Mouse (Mus musculus): ENCODE measurements around the gene Gpr137. TPM values are rescaled to one million over a fixed set of nuclear protein-coding genes. Genes with fewer than 3 reads are reported as not detected.

The Gpr137 gene
- polyA plus RNA-seq (2017; shearing (Covaris generic)): 18.2 TPM

DNA sequence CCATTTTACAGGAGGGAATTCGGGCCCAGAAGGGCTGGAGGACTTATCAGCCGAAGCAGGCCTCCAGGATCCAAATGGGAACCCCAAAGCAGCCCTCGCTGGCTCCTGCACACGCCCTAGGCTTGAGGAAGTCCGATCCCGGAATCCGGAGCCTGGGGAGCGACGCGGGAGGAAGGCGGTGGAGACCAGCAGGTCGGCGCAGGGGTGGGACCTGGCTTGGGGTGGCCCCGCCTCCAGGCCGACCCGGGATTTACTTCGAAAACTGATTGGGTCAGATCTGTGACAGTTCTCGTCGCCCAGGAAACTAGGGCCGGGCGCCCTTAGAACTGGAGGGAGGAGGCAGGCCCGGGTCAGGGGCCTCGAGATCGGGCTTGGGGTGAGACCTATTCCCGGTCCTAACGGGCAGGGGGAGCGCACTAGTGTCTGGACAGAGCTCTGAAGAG is at the start of gene Gpr137:
Gpr137 (minus strand) TSS at position 232 of the 443 bp plus-strand sequence.

DNA sequence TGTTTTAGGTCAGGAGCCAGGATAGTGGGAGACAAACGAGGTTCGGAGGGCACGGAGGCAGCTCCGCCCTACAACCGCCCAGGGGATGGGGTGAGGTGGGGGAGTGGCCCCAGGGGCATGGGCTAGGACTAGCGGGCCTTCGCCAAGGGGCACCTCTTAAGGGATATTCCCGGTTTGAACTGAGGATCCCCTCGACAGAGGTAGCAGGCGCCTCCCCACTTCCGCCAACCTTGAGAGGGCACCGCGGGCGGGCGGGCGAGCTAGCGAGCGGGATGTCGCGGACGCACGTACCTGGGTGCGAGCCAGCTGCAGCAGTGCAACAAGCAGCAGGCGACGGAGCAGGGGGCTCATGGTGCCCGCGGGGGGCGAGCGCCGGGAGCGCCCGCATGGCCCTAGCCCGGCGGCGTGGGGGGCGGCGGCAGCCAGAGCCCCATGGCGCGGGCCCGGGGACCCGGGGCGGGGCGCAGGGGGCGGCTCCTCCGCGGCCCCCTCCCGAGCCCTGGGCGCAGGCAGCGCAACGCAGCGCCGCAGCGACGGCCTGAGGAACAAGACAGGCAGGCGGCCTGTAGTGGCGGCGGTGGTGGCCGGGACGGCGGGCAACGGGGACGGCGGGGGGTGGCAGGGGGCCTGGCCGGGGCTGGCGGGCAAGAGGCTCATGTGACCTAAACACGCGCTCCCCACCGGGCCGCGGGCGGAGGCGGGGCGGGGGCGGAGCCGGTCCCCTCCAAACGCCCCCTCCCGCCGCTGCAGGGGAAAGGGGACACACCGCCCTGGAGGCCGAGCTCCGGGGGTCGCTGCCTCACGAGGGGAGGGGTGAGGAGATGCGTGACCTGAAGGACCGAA is 45.0 kb upstream of the Gpr137 start, which contains the start of gene Vegfb:
Vegfb (minus strand) TSS at position 591 of the 843 bp plus-strand sequence.

DNA sequence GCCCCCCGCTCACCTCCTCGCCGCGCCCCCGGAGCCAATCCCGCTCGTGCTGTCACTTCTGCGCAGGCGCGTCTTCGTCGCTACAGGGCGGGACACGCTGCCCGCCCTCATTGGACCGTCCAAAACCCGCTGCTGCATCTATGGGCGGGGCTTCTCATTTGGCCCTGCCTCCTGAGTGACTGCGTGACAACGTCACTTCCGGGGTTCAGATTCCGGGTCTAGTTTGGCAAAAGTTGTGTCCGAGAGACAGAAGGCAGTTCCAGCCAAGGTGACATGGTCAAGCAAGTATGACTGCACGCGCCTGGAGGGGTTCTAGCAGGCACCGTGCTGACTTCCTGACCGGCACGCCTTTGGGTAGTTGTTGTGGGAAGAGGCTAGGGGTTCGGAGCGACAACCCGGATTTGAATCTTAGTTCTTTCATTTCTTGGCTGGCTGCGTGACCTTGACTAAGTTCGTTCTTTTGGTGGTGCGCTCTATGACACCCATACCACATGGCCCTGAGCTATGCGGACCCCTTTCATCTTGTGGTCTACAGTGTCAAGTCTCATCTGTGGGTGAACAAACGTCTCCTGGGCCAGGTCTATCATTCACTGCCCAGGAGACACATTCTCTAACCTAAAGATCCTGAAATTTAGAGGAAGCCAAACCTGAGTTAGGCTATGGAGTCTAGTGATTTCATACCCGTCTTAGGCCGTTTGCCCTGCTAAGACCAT is 38.3 kb upstream of the Gpr137 start, which contains the start of gene Fkbp2:
Fkbp2 (minus strand) TSS at position 121 of the 713 bp plus-strand sequence.

GRCm38 (mm10) chr19:6975537-6976521 is 33.5 kb upstream of the Gpr137 start, which contains the start of gene Plcb3:
Gene Plcb3 (minus strand): TSS chr19:6976470.

DNA sequence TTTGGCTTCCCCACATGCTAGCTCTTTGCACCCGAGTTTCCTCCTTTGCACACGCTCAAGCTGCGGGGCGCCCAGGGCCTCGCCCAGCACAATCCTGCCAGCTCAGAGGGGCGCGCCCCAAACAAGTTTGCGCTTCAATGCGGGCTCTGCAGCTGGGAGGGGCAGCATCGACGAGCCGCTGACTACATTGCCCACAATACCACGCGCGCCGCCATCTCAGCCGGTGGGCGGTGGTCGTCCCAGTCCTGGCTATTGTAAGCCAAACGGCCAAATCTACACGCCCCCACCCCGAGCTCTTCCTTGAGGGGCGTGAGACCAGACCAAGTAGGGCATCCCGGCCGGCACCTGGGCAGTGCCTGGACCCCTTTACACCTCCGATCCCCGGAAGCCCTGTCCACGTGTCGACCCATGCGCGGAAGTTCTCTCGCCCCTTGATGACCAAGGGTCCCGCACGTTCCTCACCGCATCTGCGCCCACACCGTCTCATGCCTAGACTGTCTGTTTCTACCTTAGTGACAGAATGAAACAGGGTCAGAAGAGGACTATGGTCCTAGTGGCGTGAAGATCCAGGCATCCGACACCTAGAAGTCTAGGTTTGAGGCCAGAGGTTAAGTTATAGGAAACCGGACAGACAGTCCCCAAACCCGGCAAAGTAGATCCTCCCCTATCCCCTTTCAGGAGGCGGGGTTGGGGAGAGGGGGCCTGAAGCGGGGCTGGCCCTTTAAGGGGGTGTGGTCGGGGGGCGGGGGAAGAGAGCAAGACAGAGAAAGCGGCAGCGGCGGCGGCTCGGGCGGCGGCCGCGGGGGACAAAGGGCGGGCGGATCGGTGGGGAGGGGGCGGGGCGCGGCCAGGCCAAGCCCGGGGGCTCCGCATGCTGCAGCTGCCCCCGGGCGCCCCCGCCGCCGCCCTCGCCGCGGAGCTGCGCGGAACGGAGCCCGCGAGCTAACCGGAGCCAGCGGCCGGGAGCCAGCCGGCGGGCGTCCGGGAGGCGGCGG is 32.2 kb upstream of the Gpr137 start, which contains the start of gene Ppp1r14b:
Ppp1r14b (plus strand) TSS at position 758 of the 995 bp plus-strand sequence.

DNA sequence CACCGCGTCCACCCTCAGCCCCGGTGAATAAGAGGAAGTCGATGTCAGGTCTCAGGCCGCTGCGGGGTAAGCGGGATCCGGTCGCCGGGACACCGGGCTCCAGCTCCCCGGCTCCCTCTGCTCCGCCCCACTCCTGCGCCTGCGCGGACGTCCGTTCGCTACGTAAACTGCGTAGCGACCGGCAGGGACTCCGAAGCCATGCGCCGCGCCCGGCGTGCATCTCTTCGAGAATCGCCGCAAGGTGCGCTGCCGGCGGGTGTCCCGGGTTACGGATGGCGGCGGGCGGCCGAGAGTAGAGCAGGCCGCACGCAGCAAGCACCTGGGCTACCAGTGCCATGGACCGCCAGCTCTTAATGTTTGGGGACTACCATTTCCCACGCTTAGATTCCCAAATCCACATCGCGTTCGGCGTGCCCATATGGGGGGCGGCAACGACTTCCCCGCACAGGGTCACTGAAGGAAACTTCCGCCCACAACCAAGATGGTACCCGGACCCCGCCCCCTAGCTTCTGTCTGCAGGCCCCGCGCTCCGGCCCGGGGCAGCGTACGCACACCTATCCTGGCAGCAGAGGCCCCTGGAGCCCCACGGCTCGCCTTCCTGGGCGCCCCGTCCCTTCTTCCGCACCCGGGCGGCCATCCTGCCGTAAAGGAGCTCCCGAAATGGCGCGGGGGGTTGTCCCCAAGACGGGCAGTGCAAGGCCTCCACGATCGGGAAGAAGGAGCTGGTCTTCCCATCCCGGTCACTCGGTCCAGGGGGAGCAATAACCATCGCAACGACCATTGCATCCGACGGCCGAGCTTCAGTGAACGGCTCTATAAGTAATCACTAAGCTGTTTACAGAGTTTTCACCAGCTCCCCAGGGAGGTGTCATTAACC is 670 bp downstream of the Gpr137 start, which contains the start of gene Bad:
Bad (plus strand) TSS at position 490 of the 877 bp plus-strand sequence.

GRCm38 (mm10) chr19:6934195-6934977 is 7.9 kb downstream of the Gpr137 start, which contains the start of gene Kcnk4:
Gene Kcnk4 (minus strand): TSS chr19:6934515.

DNA sequence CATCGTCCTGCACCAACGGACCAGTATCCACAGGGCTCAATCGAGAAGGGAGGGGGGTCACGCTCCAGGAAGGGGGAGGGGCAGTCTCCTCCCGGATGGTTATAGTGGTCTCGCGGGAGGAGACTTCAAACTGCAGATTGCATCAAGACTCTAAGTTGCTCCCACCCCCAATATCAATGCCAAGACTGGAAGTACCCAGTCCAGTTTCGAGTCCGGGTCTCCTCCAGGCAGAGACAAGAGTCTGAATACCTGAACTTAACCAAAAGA is 17.0 kb downstream of the Gpr137 start, which contains the start of gene Catsperz:
Catsperz (minus strand) TSS at position 74 of the 267 bp plus-strand sequence.

GRCm38 (mm10) chr19:6921647-6922567 is 20.4 kb downstream of the Gpr137 start, which contains the start of gene Esrra:
Gene Esrra (minus strand): TSS chr19:6921813.

GRCm38 (mm10) chr19:6909507-6910289 is 32.6 kb downstream of the Gpr137 start, which contains the start of the genes Trmt112 and Prdx5:
Gene Trmt112 (plus strand): TSS chr19:6909698.
Gene Prdx5 (minus strand): TSS chr19:6910106.

Other genes starting within 250 kb of the Gpr137 start
- 53.0 TPM for gene Rps6ka4, start 101.8 kb downstream of the Gpr137 start, polyA plus RNA-seq (2017; shearing (Covaris generic))
- gene Ccdc88b, start 84.3 kb downstream of the Gpr137 start, polyA plus RNA-seq (2017; shearing (Covaris generic)): 68.9 TPM
- gene Trmt112, start 32.8 kb downstream of the Gpr137 start, polyA plus RNA-seq (2017; shearing (Covaris generic)): 181 TPM
- gene Prdx5, start 32.4 kb downstream of the Gpr137 start, polyA plus RNA-seq (2017; shearing (Covaris generic)): 258 TPM
- gene Esrra, start 20.7 kb downstream of the Gpr137 start, polyA plus RNA-seq (2017; shearing (Covaris generic)): 9.0 TPM
- not detected for gene Catsperz, start 17.1 kb downstream of the Gpr137 start, polyA plus RNA-seq (2017; shearing (Covaris generic))
- not detected for gene Kcnk4, start 8.0 kb downstream of the Gpr137 start, polyA plus RNA-seq (2017; shearing (Covaris generic))
- gene Bad, start 619 bp downstream of the Gpr137 start, polyA plus RNA-seq (2017; shearing (Covaris generic)): 42.3 TPM
- 32.1 TPM for gene Ppp1r14b, start 32.5 kb upstream of the Gpr137 start, polyA plus RNA-seq (2017; shearing (Covaris generic))
- 15.8 TPM for gene Plcb3, start 34.0 kb upstream of the Gpr137 start, polyA plus RNA-seq (2017; shearing (Covaris generic))
- 57.9 TPM for gene Fkbp2, start 38.0 kb upstream of the Gpr137 start, polyA plus RNA-seq (2017; shearing (Covaris generic))
- gene Vegfb, start 45.2 kb upstream of the Gpr137 start, polyA plus RNA-seq (2017; shearing (Covaris generic)): 2.1 TPM
- 54.6 TPM for gene Dnajc4, start 50.1 kb upstream of the Gpr137 start, polyA plus RNA-seq (2017; shearing (Covaris generic))
- 39.3 TPM for gene Nudt22, start 53.6 kb upstream of the Gpr137 start, polyA plus RNA-seq (2017; shearing (Covaris generic))
- 8.9 TPM for gene Trpt1, start 53.7 kb upstream of the Gpr137 start, polyA plus RNA-seq (2017; shearing (Covaris generic))
- 472 TPM for gene Fermt3, start 77.0 kb upstream of the Gpr137 start, polyA plus RNA-seq (2017; shearing (Covaris generic))
- 205 TPM for gene Stip1, start 97.5 kb upstream of the Gpr137 start, polyA plus RNA-seq (2017; shearing (Covaris generic))
- 3.3 TPM for gene Macrod1, start 114.3 kb upstream of the Gpr137 start, polyA plus RNA-seq (2017; shearing (Covaris generic))
- gene Flrt1, start 163.2 kb upstream of the Gpr137 start, polyA plus RNA-seq (2017; shearing (Covaris generic)): not detected

All from inflammation-experienced regulatory T-cells, adult 16 weeks (primary cell).